In genomic region chr15:8885585-8885984, GRCm38 (mm10) we compare ENCODE assay signal across 17 mouse cellular contexts.
A peak's percentile ranks its signal among the peaks of the same experiment; 100 is the strongest.
DNase-seq lines count a peak whose midpoint lies in the region; ATAC-seq and TF ChIP-seq lines count a peak whose summit lies in the region.
"Had no signal": no experiment of that assay in that cellular context is flagged by ENCODE, and none has a peak within 500 bp of the region (broad histone marks: within the 10 kb centered on the region; RNA-seq: fewer than 3 reads in every experiment).

No protein-coding gene starts in this region.

- ATAC-seq in lung, embryonic 16.5 days (ENCODE audit: low read depth), result peak; percentile 66
- ATAC-seq: activated CD4-positive, CD25-positive, alpha-beta regulatory T cell, adult 4 months; Patski had no signal

- H3K4me2 ChIP-seq in lung, embryonic 16.5 days (ENCODE audit: low read depth, low read length), result no peak overlapping the region
- H3K4me2 ChIP-seq: forebrain, embryonic 15.5 days had no signal

- peak overlapping the region; percentile 20; the same call in 1 of the 2 replicates for H3K27ac ChIP-seq in kidney, adult 2 months (ENCODE audit: insufficient read depth, low read depth, low read length)
- no peak overlapping the region for H3K27ac ChIP-seq in lung, embryonic 16.5 days (ENCODE audit: low read length)
- H3K27ac ChIP-seq: embryonic facial prominence, embryonic 12.5 days; forebrain, embryonic 15.5 days; heart, embryonic 13.5 days had no signal

- no peak overlapping the region for H3K4me3 ChIP-seq in kidney, adult 2 months (ENCODE audit: insufficient read depth, low read depth, low read length)
- H3K4me3 ChIP-seq in lung, embryonic 16.5 days (ENCODE audit: low read length), result no peak overlapping the region
- H3K4me3 ChIP-seq: embryonic facial prominence, embryonic 12.5 days; forebrain, embryonic 15.5 days; heart, embryonic 13.5 days had no signal

- no peaks in the 10 kb centered on the region for H3K9me3 ChIP-seq in lung, embryonic 16.5 days (ENCODE audit: control insufficient read depth, low read length)
- H3K9me3 ChIP-seq: embryonic facial prominence, embryonic 12.5 days; forebrain, embryonic 15.5 days; heart, embryonic 13.5 days had no signal

- 98% methylated on average over 3 of the region's 3 CpGs for WGBS in kidney, adult 2 months
- WGBS in lung, embryonic 16.5 days, result 86% methylated on average over 3 of the region's 3 CpGs

- TF ChIP-seq POLR2A in kidney, adult 2 months (IDR thresholded peaks at IDR 0.05; ENCODE audit: low read depth, low read length), result no peak

- peak; percentile 17 for DNase-seq in adrenal gland, adult 2 months
- DNase-seq in adrenal gland, postnatal 4 days (ENCODE audit: low spot score in 2 of 2), result no peak
- DNase-seq in kidney, adult 2 months, result peak; percentile 35
- DNase-seq in kidney, postnatal 25 days, result no peak
- DNase-seq in lung, postnatal 25 days (ENCODE audit: low spot score), result no peak
- peak; percentile 95 for DNase-seq in adipocyte (ENCODE audit: low spot score)
- no peak for DNase-seq in layer of hippocampus, postnatal 25 days (ENCODE audit: extremely low spot score in 1 of 2, low spot score in 1 of 2)
- DNase-seq: adrenal gland, adult 8-10 months; gastrocnemius, postnatal 36 days; heart, adult 11 months; heart, postnatal 36 days had no signal

- no peaks in the 10 kb centered on the region for H3K36me3 ChIP-seq in kidney, adult 2 months (ENCODE audit: control insufficient read depth, insufficient read depth, low read length)
- no peaks in the 10 kb centered on the region for H3K36me3 ChIP-seq in lung, embryonic 16.5 days (ENCODE audit: control insufficient read depth, insufficient read depth, low read length)
- H3K36me3 ChIP-seq: embryonic facial prominence, embryonic 12.5 days; forebrain, embryonic 15.5 days; heart, embryonic 13.5 days had no signal

- H3K27me3 ChIP-seq in kidney, adult 2 months (replicated peaks; ENCODE audit: control insufficient read depth, insufficient read depth, low read length), result no peaks in the 10 kb centered on the region
- H3K27me3 ChIP-seq in lung, embryonic 16.5 days (ENCODE audit: control insufficient read depth, insufficient read depth, low read depth, low read length), result no peaks in the 10 kb centered on the region
- H3K27me3 ChIP-seq: embryonic facial prominence, embryonic 12.5 days; forebrain, embryonic 15.5 days; heart, embryonic 13.5 days; Patski had no signal

- H3K9ac ChIP-seq in lung, embryonic 16.5 days (ENCODE audit: low read length), result no peak overlapping the region
- H3K9ac ChIP-seq: embryonic facial prominence, embryonic 12.5 days; forebrain, embryonic 15.5 days; heart, embryonic 13.5 days had no signal

- TF ChIP-seq CTCF in kidney, adult 2 months (conservative IDR thresholded peaks at IDR 0.05; ENCODE audit: insufficient read depth, insufficient read length, low read depth, low read length), result no peak

- 0 out of 2 replicates have a peak, but pooled peaks cover 6% of the 10 kb centered on the region for H3K4me1 ChIP-seq in kidney, adult 2 months (ENCODE audit: control insufficient read depth, insufficient read depth, low read length)
- no peaks in the 10 kb centered on the region for H3K4me1 ChIP-seq in lung, embryonic 16.5 days (replicated peaks; ENCODE audit: control insufficient read depth, insufficient read depth, low read length)
- H3K4me1 ChIP-seq: embryonic facial prominence, embryonic 12.5 days; heart, embryonic 13.5 days had no signal

Comparison
In these comparisons a context has a peak if more than half of its experiments do, and no peak if none do; other contexts are left out.
1. DNase-seq: peak in adrenal gland, adult 2 months (single experiment), kidney, adult 2 months (single experiment) and adipocyte (single experiment); none in adrenal gland, postnatal 4 days (0 of 2), kidney, postnatal 25 days (0 of 2), lung, postnatal 25 days (single experiment) and layer of hippocampus, postnatal 25 days (0 of 2).